Mouse (Mus musculus) left cerebral cortex, postnatal 4 days (tissue): ENCODE data around the gene Serpina11. TPM values are rescaled to one million over a fixed set of nuclear protein-coding genes. Genes with fewer than 3 reads are reported as not detected.

ENCODE experiments used
- DNase-seq: peaks from one replicate; pipeline ENCODE4 v3.0.0-alpha.2; 2022
- intact Hi-C: fragments of 180-260 bp; cut with DNase I; formaldehyde crosslinking; loops from one replicate; pipeline ENCODE4 v1.15.1; 2025
- total RNA-seq, 2 experiments: library from RNA; stranded (reverse); gene quantifications; 2 replicates each; pipeline ENCODE4 v1.2.3; 2021

Gene Serpina11
- total RNA-seq: not detected

DNA sequence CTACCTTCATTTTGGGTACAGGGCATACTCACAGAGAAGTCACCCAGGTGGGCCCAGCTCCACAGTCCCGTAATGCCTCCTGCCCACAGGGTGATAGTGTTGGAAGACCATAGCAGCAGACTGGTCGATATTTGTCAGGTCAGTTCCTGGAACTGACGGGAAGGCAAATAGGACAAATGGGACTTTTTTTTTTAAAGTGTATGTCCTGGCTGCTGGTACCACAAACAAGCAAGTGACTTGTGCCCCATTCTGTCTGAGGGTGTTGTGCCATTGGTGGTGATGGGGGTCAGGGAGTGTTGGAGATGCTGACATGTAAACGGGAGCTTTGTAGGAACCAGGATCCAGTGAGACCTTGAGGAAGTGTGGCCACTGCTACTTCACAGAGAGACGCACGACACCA lies at the start of gene Serpina11:
Gene Serpina11 (minus strand): TSS at position 101 of the 400 bp plus-strand sequence.
- no peak for DNase-seq
- intact Hi-C loops: no loop called here

DNA sequence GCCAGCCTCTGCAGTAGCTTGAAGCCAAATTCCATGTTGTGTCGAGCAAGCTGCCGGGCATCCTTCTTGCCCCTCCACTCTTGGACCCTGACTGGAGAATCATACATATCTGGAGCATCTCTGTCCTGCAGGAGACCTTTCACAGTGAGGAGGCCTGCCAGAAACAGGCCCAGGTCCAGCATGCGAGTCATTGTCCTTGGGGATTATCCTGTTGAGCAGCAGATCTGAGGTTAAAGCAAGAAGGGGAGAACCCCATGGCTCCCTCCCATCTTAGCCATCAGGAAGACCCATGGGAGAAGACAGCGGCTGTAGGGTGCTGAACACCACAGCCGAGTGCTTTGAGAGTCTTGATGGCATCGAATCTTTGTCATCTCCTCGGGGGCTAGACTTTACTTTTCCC lies 48.4 kb upstream of the Serpina11 start:
- intact Hi-C loops: no loop called here
- DNase-seq: no peak

DNA sequence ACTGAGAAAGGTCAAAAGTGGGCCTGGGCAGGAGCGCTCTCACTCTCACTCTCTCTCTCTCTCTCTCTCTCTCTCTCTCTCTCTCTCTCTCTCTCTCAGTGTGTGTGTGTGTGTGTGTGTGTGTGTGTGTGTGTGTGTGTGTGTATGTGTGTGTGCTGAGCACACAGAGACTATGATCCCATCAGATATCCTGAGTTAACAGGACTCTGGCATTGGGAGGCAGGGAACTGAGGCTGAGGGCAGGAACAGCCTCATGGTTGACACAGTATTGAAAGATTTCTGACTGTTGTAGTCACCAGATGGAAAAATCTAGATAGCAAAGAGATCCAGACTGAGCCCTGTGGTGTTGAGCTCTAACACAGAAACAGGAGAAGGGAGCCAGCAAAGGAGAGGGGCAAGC lies 44.0 kb upstream of the Serpina11 start:
- DNase-seq: no peak
- intact Hi-C loops: no loop called here

DNA sequence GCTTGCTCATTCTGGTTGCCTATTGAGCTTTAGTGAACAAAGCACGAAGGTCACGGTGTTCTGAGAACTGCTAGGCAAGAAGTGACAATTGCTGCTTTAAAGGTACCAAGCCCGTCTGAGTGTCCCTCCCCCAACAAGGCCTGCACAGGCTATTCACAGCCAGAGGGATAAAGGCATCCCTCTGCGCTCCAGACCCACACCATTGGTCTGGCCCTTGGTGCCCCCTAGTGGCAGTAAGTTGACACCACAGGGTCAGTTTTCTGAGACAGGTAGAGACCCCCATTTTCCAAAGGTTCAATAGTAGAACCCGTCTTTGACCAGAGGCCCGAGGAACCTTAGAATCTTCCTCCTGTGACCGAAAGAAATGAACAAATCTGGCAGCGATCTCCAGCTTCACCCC lies 40.2 kb upstream of the Serpina11 start:
- peak; percentile 15 for DNase-seq
- intact Hi-C loops: no loop called here

DNA sequence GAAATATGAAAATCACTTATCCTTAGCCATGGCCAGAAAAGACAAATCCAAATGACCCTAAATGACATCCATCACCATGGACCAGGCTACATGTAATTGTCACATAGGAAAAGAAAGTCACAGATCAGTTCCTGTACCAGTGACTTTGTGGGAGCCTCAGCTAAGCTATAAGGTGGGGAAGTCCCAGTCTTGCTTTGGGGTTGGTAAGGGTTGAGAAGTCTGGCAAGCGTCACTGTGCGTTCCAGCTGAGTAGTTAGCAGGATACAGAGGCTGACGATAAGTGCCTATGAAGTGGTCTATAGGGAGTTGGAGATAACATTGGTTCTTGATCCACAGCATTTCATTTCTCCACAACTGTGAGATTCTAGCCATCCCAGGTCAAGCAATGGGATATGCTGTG lies 25.5 kb upstream of the Serpina11 start:
- intact Hi-C loops: no loop called here
- DNase-seq: no peak

DNA sequence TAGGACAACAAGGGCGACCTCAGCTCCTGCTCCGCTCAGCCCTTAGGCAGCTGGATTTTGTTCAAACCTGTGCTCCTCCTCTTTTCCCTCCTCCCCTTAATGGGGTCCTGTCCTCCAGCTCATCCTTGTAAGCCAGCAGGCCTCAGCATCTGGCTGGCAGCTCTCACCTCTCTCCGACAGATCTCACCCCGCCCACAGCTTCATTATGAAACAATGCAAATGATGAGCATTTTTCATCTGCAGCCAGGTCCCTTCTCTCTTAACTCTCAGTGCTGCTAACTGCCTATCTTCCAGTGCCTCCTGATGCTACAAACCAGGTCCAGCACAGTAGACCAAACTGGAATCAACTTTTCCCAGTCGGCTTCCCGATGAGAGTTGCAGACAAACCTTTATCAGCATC lies 23.9 kb upstream of the Serpina11 start, which contains the start of gene Serpina9:
Gene Serpina9 (minus strand): TSS at position 136 of the 400 bp plus-strand sequence.
- intact Hi-C loops: no loop called here
- DNase-seq: no peak

DNA sequence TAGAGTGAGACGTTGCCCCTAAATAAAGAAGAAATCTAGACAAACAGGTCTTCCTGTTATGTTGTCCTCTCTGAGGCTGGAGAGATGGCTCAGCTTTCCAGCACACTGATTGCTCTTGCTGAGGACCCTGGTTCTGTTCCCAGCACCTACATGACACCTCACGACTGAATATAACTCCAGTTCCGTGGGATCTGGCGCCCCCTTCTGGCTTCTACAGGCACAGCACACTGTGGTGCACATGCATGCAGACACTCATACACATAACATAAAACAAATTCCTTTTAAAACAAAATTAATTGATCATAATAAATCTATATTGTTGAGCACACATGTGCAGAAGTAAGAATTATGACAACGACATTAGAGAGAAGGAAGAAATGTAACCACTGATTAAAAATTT lies 14.9 kb upstream of the Serpina11 start:
- DNase-seq: no peak
- intact Hi-C loops: no loop called here

DNA sequence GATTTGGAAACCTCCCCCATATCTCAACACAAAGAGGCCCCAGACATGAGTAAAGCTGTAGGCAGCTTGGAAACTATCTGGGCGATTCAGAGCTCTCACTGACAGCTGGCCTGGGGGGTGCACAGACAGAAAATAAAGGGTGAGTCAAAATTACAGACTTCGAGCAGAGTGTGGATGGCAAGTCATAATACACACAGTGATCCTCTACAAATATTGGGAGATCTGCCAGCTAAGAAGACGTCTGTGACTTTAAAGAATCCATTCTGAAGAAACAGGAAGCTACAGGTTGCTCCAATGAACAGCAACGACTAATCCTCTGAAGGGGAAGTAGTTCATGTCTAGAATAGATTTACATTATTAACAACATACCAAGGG lies 13.5 kb upstream of the Serpina11 start:
- no peak for DNase-seq
- intact Hi-C loops: no loop called here

DNA sequence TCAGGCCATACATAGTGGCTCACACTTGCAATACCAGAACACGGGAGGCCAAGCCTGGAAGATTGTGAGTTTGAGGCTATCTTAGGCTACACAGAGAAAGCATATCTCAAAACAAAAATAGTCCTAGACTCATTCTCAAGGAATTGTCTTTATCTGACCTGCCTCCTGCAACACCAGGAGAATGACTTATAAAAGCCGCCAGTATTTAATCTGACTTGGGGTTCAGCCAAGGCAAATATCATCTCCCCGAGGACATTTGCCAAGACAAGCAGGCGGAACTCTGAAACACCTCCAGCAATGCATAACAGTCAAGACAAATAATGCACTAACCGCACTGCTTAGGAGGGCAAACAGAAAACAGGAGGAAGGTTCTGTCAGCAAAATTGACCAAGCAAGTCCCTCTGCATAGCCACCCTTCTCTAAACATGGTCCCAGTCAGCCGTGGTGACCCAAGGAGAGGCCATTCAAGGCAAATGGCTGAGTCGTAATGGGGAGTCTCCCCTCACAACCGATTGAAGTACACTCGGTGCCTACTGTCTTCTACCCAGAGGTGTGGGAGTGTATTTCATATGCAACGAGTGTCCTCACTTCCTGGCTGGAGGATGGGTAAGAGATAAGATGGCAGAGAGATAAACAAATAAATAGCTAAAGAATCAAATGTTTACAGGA lies 12.9 kb upstream of the Serpina11 start:
- no peak for DNase-seq
- intact Hi-C loops: no loop called here

DNA sequence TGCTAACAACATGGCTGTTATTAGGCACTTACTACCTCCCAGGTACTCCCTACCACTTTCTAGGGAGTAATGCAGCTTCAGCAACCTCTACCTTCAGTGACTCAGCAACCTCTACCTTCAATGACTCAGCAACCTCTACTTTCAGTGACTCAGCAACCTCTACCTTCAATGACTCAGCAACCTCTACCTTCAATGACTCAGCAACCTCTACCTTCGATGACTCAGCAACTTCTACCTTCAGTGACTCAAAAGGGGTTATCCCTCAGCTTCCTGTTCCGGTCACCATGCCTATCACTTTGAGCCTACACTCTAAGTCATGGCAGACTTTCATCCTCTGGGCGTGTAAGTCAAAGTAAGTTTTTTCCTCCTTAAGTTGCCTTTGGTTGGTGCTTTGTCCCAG lies 10.8 kb upstream of the Serpina11 start:
- DNase-seq: no peak
- intact Hi-C loops: no loop called here

DNA sequence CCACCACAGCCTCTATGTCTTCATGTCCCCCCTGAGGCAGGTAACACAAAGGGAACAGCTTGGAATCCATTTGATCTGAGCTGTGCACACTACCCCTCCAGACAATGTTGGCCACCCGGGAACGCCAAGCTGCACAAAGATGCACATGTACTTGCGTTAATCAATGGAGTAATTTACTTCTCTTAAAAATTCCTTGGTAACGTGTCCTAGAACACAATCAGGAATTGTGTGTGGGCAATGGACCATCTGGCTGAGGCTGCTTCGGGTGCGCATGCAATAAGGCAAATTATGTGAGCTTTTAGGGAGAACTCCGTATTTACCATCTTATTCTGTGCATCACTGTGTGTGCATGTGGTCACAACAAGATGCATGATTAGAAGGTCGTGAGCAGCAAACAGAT lies 9.9 kb upstream of the Serpina11 start:
- intact Hi-C loops: loop anchor here (5.0 kb wide), 1 partner anchor 418 kb away; no protein-coding TSS in a partner anchor
- DNase-seq: no peak

DNA sequence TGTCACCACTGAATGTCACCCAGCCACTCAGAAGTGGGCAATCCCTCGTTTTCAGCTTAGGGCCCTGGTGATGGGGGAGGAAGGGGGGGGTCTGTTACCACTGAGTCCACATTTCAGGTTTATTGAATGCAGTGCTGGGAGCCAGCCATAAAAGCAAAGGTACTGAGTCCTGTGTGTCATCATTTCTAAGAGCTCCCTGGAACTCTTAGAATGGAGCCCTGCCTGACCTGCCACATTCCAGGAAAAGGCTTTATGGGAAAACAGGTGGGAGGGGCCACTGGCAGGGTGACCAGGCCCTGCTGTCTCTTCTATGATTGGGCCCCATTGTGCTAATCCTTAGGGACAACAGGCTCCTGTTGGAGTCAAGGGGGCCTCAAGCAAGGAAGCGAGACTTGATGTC lies 6.8 kb upstream of the Serpina11 start:
- intact Hi-C loops: loop anchor here (5.0 kb wide), 1 partner anchor 421 kb away; no protein-coding TSS in a partner anchor
- DNase-seq: no peak

DNA sequence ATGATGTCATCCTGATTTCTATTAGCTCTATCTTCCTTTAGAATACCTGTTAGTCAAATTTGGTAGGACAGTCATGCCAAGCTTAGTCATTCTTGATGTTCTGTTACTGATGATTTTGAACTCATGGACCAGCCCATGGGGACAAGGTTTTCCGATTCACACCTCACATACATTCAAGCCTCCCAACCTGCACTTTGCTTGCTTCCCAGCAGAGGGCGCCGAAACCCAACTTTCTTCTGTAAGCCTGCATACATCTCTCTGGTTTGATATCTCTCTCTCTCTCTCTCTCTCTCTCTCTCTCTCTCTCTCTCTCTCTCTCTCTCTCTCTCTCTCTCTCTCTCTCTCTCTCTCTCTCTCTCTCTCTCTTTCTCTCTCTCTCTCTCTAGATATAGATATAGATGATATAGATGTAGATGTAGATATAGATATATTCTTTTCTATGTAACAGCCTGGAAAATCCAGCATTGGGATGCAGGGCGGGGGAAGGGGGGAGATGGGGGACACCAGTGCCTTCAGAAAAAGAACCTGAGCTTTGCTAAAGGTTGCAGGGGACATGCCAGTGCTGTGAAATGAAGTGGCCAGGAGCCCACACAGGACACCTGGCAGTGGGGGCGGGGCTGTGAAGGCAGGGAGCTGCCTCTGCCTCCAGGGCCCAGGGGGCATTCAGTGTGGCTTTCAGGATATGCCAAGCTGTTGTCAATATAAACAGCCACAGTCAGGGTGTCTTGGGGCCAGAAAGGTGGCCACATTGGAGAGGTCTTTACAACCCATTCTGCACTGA lies 5.7 kb upstream of the Serpina11 start:
- DNase-seq: peak; percentile 72
- intact Hi-C loops: loop anchor here (2.0 to 5.0 kb wide), 2 partner anchors 73 to 422 kb away; no protein-coding TSS in a partner anchor

DNA sequence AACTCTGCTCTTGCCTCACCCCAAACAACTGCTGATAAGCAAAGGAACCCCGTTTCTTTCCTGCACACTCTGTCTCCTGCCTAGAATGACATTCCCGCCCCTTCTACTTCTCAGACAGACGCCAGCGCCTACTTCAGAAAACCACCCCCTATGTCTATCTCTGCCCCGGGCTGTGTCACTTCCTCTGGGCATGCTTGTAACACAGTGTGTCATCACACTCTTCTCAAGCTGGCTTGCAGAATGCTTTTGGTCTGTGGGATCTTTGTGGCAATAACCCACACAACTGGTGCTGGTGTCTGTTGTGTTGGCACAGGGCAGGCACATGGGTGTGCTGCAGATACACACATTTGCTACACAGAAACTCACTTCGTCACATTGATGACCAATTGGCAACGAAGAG lies 3.2 kb upstream of the Serpina11 start:
- DNase-seq: no peak
- intact Hi-C loops: no loop called here

DNA sequence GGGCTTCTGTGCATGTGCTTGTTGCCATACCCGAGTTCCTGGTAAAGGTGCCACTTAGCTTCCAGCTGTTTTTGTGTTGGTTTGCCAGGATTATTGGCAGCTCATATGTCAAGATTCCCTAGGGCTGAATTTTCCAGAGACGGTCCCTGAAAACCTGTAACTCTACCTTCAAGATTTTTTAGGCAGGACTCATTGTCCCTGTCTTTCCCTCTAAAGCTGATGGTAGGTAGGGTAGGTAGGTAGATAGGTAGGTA lies 316 bp downstream of the Serpina11 start:
- no peak for DNase-seq
- intact Hi-C loops: no loop called here

DNA sequence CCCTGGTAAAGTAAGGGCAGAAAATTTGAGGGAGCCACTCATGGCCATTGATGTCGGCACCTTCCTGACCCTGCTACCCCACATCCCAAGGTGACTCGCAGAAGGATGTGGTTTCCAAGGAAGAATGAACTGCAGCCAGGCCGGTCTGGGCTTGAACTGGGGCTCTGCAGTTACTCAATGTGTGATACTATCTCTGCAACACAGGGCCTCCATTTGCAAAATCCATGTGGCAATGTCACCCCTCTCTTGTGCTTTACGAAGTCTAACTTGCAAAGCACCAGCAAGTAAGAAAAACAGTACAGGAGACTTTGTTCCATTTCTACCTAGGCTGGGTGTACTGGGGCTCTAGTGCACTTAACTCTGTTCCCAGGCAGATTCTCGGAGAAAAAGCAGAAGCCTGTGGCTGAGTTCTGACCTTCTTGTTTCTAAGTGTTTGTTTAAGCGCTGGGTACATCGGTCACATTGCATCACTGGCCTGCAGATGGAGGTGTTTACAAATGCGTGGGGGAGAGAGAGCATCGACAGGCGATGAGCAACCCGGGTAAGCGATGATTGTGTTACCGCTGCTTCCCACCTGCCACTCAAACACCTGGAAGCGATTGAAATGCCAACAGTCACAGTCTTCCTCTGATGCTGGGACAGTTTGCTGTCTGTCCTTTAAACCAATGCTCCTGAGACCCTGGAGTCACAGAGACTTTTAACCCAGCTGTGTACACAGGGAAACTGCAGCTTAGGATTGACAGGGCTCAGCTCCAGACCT lies 823 bp downstream of the Serpina11 start:
- intact Hi-C loops: no loop called here
- no peak for DNase-seq

DNA sequence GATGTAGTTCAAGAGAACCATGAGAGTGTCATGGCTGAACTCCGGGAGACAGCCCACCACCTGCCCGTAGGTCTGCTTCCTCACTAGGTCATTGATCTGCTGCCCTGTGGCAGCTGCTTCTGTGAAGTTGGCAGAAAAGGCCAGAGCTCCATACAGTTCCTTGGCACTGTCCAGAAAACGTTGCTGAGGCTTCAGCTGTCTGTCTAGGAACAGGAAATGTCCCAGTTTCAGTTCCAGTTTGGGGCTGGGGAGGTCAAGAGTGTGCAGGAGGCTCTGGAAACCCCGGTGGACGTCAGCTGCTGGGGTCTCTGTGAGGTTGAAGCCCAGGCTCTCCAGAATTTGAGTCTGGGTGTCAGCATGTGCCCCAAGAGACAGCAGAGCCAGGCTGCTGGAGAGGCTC lies 3.9 kb downstream of the Serpina11 start:
- intact Hi-C loops: no loop called here
- no peak for DNase-seq

DNA sequence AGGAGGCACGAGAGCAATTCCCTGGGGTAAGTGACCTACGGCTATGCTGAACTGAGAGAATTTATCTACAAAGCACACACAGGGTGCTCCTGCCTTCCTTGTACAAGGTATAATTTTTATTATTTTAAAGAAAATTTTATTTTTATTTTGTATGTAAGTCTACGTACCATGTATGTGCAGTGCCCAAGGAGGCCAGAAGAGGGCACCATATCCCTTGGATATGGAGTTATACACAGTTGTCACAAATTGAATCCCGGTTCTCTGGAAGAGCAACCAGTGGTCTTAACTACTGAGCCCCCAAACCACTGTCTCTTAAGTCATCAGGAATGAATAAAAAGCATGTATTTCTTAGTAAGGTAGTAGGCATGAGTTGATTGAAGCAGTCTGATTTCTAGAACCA lies 4.8 kb downstream of the Serpina11 start:
- intact Hi-C loops: no loop called here
- peak; percentile 64 for DNase-seq

DNA sequence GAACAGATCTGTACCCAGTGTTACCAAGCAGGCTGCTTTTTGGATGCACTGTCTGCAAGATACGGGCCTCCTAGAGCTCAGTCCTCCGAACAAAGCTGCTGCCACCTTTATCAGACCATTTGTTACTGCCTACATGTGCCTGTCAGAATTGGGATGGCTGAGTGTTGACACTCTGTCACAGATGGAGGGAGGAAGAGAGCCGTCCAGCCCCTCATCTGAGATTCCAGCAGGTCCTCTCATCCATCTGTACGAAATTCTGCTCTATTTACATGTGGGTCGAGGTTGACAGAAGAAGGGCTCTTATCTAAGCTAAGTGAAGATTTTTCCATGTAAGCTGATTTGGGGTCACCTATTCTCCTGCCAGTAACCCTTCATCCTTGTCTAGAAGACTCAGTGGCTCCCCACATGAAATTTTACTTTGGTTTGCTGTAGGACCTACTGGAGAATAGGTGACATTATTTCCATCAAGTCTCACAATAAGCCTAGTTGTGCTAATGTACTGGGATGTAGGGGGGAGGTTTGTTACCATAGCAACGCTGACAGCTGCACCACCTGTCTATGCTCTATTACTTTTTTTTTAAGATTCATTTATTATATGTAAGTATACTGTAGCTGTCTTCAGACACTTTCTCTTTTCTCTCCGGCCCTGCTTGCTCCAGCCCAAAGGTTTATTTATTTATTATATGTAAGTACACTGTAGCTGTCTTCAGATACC lies 8.0 kb downstream of the Serpina11 start:
- no peak for DNase-seq
- intact Hi-C loops: no loop called here

DNA sequence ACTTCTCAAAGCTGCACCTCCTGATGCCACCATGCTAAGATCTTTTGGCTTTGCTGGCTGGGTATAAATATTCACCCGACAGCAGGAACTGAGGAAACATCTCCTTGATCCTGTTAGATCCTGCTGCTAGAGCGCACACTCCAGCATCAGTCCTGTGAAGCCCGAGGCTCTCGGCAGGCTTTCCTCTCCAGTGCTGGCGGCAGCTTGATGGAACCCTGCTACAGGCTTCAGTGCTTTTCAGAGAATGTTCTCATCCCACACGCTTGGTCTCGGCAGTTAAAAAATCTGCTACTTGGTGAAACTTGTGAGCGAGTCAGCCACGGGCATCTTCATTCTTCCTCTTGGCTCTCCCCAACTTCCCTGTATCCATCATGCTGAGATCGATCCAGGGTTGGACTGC lies 11.5 kb downstream of the Serpina11 start:
- intact Hi-C loops: no loop called here
- no peak for DNase-seq

DNA sequence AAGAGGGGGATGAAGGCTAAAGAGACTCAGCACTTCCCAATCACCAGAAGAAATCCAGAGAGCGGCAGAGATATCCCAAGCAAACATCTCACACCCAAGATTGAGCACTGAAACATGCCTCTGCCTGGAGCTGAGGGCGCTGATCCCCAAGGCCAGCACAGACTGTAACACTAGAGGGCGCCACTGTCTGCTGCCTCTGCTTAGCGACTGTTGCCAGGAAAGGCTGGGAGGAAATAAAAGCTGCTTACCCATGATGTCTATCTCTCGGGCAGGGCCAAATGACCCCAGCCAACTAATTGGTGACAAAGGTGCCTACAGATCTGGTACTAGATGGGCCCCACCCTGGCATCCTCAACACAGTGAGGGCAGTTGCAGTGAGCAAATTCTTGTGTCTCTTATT lies 11.9 kb downstream of the Serpina11 start:
- peak; percentile 31 for DNase-seq
- intact Hi-C loops: no loop called here
